Mouse (Mus musculus): ENCODE measurements at regions not wholly inside any gene's neighbourhood (a gene's known extent, or its start where the extent isn't known, plus 50 kb on each side); places are given as distances from the start of the nearest gene placed in this dataset.

DNA sequence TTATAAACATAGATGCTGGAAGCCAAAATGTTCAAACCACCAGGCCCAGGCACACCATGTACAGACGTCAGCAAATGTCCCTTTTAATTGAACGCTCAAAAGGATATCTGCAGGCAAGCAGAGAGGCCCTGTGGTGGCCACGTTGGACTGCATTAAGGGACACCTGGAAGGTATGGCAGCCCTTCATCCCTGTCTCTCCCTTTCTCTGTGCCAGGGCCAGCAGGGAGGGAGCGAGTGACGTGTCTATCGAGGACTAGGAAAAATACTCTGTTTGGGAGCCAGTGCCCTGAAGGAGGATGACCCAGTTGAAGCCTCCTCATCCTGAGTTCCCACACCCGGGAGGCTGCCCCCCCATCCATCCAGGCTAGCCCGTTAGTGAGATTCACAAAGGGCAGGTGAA, 144.0 kb upstream of the Cmc1 start:
- TF ChIP-seq CTCF (IDR thresholded peaks at IDR 0.05; ENCODE audit: low read depth, low read length) (no peak), POLR2A (IDR thresholded peaks at IDR 0.05; ENCODE audit: insufficient read depth, low read length) (no peak)
